Mouse (Mus musculus) right cerebral cortex, postnatal 4 days (tissue): Measurements from ENCODE around the gene Chst15.

Experiments
- DNase-seq: peaks from one replicate; pipeline ENCODE4 v3.0.0-alpha.2; 2022

The Chst15 gene

GRCm38 (mm10) chr7:132335367-132335766, 18.3 kb upstream of the Chst15 start:
- DNase-seq: no peak

- no peak for DNase-seq
Measured at GRCm38 (mm10) chr7:132333078-132333477, 16.1 kb upstream of the Chst15 start.

GRCm38 (mm10) chr7:132332176-132332575, 15.1 kb upstream of the Chst15 start:
- no peak for DNase-seq

- DNase-seq: no peak
Measured at GRCm38 (mm10) chr7:132330179-132330578, 13.2 kb upstream of the Chst15 start.

DNA sequence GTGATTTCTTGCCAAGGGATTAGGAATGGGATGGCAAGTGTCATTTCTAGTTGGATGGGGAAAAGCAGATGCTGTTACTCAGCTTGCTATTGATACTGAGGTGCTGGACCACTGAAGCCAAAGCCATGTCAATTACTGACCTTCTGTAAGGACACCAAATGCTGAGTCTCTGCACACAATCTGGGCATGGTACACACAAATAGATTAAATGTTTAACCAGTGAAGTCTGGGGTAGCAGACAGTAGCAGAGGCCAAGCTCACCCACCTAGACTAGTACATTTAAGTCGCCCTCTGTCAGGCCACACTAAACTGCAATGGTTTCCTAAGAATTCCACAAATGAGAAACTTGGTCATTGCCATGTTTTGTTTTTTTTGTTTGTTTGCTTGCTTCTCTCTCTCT, 11.6 kb upstream of the Chst15 start:
- no peak for DNase-seq

DNA sequence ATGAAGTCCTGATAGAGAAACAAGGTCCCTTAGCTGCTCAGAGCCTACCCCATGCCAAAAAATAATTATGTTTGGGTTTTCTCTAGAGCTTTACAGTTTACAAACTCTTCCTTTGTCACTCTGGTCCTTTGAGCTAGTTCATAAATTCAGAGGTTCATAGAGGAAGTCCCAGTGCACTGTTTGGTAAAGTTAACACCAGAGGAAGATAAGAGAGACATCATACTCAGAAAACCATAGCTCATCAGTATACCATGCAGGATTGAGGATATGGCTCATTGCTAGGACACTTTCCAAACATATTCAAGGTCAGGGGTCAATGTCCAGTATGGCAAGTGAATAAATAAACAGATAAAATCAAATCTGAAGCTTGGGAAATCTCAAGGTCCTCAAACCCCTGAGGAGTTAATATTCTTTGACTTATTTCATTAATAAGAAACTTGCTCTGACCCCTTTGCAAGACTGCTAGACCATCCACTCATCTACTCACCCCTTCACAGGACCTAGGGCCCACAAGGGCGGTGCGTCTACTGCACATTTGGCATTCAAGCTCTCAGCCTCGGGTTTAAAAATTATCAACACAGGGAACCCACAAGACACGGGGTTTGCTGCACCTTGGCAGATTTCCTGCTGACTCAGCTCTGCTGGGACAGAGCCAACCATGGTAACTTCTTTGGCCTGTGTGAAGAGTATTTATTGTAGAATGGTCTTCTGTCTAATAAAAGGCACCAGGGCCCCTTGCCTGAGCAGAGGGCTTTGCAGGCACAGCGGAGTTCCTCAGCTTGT, 8.7 kb upstream of the Chst15 start:
- no peak for DNase-seq

GRCm38 (mm10) chr7:132323430-132323829, 6.4 kb upstream of the Chst15 start:
- no peak for DNase-seq

DNA sequence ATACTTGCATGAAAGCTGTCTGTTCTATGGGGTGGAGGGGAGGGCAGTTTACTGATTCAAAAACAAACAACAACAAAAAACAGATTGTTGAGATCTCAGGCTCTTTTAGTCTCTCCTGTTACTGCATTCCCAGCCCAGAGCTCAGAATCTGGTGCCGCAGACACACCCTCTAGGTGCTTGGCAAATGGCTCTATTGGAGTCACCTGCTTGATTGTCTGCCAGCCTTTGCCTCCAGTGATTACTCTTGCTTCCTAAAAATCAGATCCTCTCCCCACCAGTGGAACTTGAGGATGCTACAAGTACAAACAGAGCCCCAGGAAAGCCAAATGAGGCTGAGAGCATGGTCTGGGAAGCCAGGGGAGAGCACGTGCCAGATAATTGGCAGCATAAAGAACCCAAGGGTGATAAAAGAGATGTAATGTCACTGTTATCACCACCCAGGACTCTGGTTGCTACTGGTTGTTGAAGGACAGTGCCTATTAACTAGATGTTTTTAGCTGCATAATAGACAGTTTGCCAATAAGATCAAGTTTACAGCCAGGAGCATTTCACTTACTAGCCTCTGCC, 4.4 kb upstream of the Chst15 start:
- DNase-seq: no peak

DNA sequence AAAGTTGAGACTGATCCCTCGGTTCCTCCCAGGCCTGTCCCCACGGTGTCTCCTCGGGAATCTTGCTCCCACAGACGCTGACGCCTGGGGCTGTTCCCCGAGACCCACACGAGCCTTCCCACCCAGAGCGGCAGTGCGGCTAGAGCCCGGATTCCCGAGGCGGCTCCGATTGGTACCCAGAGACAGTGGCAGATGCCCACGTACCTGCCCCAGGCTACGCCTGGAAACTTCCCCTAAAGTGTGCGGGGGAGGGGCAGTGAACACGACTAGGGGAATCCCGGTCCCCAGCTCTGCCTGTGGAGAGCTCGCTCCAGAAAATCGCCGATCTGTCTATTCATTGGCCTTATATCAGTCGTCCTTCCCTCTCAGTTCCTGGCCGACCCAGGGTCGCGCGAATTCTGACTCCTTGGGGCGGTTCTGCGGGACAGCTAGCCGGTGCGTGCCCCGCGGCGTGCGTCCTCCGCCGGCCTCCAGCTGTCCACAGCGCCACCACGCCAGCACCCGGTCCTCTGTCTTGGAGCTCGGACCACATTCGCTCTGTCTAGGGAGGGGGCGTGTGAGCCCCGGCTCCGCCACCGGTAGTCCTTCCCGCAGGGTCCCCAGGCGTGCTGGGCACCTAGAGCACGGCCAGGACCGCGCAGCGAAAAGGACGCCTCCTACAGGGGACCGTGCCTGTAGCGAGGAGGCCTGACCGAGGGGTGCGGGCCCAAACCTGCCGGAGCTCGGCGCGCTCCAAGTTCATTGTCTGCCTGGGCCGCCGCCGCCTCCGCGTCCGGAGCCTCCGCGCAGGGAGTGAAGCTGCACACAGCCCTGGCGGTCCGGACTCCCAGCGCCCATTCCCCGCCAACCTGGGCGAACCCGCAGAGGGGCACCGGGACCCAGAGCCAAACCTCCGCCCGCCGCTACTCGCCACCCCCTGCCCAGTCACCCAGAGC, 660 bp downstream of the Chst15 start:
- peak; percentile 64 for DNase-seq

GRCm38 (mm10) chr7:132315149-132316091, 1.6 kb downstream of the Chst15 start:
- peak; percentile 78 for DNase-seq

- no peak for DNase-seq
Measured at GRCm38 (mm10) chr7:132312396-132312795, 4.6 kb downstream of the Chst15 start.

- DNase-seq: no peak
Measured at GRCm38 (mm10) chr7:132308537-132309191, 8.4 kb downstream of the Chst15 start.

- DNase-seq: no peak
Measured at GRCm38 (mm10) chr7:132307722-132308271, 9.2 kb downstream of the Chst15 start.

- DNase-seq: no peak
Measured at GRCm38 (mm10) chr7:132306671-132307412, 10.2 kb downstream of the Chst15 start.

DNA sequence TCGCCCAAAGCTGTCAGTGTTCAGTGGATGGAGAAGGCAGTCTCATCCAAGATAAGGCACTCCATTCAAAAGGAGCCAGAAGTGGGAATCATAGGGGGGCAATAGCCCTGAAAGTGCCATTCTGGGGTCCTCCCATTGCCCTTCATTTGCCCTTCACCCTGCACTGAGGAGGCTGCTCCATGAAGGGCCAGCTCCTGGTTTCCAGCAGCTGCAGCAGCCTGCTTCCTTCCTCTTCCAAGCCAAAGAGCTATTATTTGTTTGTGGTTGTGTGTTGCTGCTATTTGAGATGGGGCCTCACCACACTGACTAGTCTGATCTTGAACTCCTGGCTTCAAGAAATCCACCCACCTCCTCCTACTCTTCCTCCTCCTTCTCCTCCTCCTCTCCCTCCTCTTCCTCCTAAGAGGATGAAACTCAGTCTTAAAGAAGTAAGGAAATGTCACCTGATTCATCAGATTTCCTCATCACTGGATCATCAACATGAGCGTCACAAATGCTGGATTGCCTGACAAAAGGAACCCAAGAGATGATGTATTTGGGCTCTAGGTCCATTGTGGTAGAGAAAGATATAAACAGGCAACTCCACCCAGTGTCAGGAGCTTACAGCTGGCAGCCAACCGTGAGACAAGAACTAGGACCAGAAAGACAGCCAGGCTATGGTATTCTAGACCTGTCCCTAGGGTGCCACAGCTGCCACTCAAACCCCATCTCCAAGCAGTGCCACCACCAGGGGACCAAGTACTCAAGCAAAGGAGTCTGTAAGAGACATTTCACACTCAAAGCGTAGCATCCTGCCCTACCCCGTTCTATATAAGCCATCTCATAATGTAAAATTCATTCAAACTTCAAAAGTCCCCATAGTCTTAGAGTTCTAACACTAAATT, 11.3 kb downstream of the Chst15 start:
- no peak for DNase-seq

- no peak for DNase-seq
Measured at GRCm38 (mm10) chr7:132304424-132305085, 12.5 kb downstream of the Chst15 start.

GRCm38 (mm10) chr7:132303988-132304387, 13.0 kb downstream of the Chst15 start:
- DNase-seq: no peak

- DNase-seq: no peak
Measured at GRCm38 (mm10) chr7:132302508-132303241, 14.4 kb downstream of the Chst15 start.
